Mouse (Mus musculus): ENCODE measurements around the gene Myo18a. TPM values are rescaled to one million over a fixed set of nuclear protein-coding genes. Genes with fewer than 3 reads are reported as not detected.

Gene Myo18a
- total RNA-seq (2023; ENCODE audit: inconsistent age), result 108 to 136 TPM (median 132 TPM) in 4 replicates

GRCm38 (mm10) chr11:77762783-77763672, at the start of gene Myo18a:
Gene Myo18a (plus strand): TSS chr11:77763246.

GRCm38 (mm10) chr11:77725183-77725582, 37.9 kb upstream of the Myo18a start, which contains the start of gene Cryba1:
Gene Cryba1 (minus strand): TSS chr11:77725283.

GRCm38 (mm10) chr11:77787707-77788106, 24.7 kb downstream of the Myo18a start, which contains the start of gene Gm10277:
Gene Gm10277 (minus strand): TSS chr11:77787747.

GRCm38 (mm10) chr11:77893787-77894718, 131.0 kb downstream of the Myo18a start, which contains the start of gene Pipox:
Gene Pipox (minus strand): TSS chr11:77894096.

Other genes with a start within 250 kb of the Myo18a start
- gene Abhd15, start 248.1 kb upstream of the Myo18a start, total RNA-seq (2023; ENCODE audit: inconsistent age), result 0.18 to 0.63 TPM (median 0.50 TPM) in 4 replicates
- gene Trp53i13, start 247.3 kb upstream of the Myo18a start, total RNA-seq (2023; ENCODE audit: inconsistent age), result 6.3 to 8.6 TPM (median 7.9 TPM) in 4 replicates
- 0.30 to 0.42 TPM in 2 of 4 replicates, not detected in the others for gene Gm10392, start 244.0 kb upstream of the Myo18a start, total RNA-seq (2023; ENCODE audit: inconsistent age)
- gene Taok1, start 155.4 kb upstream of the Myo18a start, total RNA-seq (2023; ENCODE audit: inconsistent age), result 38.5 to 46.5 TPM (median 44.7 TPM) in 4 replicates
- gene Nufip2, start 77.1 kb upstream of the Myo18a start, total RNA-seq (2023; ENCODE audit: inconsistent age), result 98.3 to 111 TPM (median 102 TPM) in 4 replicates
- gene Cryba1, start 38.0 kb upstream of the Myo18a start, total RNA-seq (2023; ENCODE audit: inconsistent age), result not detected in 4 replicates
- not detected in 4 replicates for gene Gm10277, start 24.5 kb downstream of the Myo18a start, total RNA-seq (2023; ENCODE audit: inconsistent age)
- 0.57 to 2.1 TPM (median 0.77 TPM) in 3 of 4 replicates, not detected in the other for gene Pipox, start 130.8 kb downstream of the Myo18a start, total RNA-seq (2023; ENCODE audit: inconsistent age)
- gene Sez6, start 167.6 kb downstream of the Myo18a start, total RNA-seq (2023; ENCODE audit: inconsistent age), result not detected in 4 replicates
- gene Phf12, start 219.5 kb downstream of the Myo18a start, total RNA-seq (2023; ENCODE audit: inconsistent age), result 153 to 166 TPM (median 157 TPM) in 4 replicates

Measured in B cell, adult (primary cell).